Mouse (Mus musculus) urinary bladder, postnatal 25 days (tissue): ENCODE results near the gene Coq9.
A peak's percentile ranks its signal among the peaks of the same experiment; 100 is the strongest.
"Not testable (repeated sequence)": the region's sequence is repeated elsewhere in the genome, so short reads cannot be mapped to it uniquely, and the experiment has no call there.

ENCODE experiments used
- DNase-seq: peaks from one replicate; pipeline ENCODE4 v3.0.0; 2022; ENCODE audit warnings: low spot score

The Coq9 gene

DNA sequence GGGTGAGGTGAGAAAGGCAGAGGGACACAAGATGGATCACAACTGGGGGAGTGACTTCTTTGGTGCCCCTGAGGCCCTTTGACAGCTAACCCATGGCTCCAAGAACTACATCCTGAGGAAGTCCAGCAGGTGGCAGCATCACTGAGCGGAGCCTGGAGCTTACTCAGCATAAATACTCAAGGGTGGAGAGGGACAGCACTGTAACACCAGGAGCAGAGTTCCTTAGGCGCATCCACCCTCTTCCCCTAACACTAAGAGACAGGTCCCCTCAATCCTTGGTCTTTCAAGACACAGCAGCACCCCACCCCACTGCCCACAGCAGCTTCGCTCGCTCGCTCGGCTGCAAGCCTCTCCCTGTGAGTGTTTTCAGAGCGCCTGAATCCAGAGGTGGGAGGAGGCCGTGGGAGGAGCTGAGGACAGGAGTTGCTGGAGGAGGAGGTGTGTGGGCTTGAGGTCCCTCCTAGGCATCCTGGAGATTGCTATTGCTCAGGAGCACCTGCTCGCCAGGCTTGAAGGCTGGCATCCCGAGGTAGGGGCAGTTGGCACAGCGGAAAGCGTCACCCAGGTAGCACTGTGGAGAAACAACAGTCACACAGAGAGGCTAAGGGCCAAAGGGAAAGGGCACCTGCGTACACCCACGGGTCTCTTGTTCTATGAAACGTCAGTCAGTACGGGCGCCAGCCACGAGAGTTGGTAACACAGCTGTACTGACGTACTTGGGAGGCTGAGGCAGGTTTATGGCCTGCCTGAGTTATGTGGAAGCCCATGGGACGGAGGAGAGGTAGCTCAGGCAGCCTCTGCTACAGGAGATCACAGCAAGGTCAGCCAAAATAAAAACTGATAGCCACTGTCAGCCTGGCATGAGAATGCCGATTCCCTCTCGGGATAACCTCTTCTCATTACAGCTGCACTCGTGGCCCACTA is 15.2 kb upstream of the Coq9 start:
- DNase-seq: peak; percentile 51

DNA sequence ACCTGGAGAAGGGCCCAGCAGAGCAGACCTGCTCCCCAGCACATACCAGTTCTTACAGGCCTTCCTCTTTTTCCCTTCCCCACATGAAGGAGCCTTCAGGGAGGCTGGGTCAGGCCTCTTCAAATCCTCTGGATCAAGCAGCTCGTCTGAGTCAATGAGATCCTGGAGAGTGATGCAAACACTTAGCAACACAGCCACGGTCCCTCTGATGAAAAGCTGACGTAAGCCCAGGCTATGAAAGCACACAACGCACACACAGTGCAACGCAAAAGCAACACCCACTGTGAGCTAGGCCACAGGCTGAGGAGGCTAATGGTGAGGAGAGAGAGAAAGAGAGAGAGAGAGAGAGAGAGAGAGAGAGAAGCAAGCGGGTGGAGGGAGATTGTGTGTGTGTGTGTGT is 13.0 kb upstream of the Coq9 start:
- DNase-seq: no peak

DNA sequence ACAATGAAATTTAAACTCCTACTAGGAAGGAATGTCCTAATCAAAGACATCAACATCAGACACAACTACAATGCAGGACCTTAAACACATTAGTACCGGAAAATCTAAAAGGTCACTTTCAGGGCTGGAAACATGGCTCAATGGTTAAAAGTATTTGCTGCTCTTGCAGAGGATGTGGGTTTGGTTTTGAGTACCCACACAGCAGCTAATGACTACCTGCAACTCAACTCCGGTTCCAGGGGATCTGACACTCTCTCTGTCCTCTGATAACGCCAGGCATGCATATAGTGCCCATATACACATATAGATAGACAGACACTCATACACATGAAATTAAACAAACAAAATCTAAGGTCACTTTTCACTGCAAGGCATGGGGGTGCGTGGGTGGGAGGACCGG is 11.9 kb upstream of the Coq9 start:
- no peak for DNase-seq

DNA sequence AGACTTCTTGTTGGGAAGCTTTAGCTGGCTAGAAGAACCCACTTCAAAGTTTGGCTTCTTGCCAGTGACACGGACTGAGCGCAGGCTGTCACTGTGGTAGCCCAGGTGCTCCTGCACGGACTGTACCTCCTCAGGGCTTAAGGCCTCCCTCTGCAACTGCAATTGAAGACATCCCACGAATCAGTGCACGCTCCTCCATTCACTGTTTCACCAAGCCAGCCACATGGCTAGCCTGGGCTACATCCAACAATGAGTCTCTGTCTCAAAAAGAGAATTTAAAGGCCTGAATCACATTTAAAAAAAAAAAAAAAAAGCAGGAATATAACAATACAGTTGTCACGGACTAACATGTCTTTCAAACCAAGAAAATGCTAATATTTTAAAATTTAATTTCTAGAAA is 9.8 kb upstream of the Coq9 start:
- no peak for DNase-seq

DNA sequence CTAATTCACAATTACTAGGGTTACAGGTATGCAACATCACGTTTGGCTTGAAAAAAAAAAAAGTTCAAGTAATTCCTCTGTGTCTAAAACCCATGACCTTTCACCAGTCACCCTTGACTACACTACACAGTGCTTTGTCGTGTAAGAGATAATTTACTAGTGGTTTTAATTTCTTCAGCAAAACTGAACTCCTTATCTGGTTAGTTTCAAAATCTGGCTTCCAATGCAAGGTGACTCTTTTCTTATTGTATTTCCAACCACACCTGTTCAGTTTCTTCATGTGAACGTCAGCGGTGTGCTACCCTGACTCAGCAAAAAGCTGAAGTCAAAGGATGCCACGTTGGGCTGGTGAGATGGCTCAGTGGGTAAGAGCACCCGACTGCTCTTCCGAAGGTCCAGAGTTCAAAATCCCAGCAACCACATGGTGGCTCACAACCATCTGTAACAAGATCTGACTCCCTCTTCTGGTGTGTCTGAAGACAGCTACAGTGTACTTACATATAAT is 4.2 kb upstream of the Coq9 start:
- DNase-seq: not testable (repeated sequence)

DNA sequence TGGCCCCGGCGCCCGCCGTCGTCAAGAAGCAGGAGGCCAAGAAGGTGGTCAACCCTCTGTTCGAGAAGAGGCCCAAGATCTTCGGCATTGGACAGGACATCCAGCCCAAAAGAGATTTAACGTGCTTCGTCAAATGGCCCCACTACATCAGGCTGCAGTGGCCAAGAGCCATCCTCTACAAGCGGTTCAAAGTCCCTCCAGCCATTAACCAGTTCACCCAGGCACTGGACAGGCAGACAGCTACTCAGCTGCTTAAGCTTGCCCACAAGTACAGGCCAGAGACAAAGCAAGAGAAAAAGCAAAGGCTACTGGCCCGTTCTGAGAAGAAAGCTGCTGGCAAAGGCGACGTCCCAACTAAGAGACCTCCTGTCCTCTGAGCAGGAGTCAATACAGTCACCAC is 2.4 kb upstream of the Coq9 start:
- not testable (repeated sequence) for DNase-seq

DNA sequence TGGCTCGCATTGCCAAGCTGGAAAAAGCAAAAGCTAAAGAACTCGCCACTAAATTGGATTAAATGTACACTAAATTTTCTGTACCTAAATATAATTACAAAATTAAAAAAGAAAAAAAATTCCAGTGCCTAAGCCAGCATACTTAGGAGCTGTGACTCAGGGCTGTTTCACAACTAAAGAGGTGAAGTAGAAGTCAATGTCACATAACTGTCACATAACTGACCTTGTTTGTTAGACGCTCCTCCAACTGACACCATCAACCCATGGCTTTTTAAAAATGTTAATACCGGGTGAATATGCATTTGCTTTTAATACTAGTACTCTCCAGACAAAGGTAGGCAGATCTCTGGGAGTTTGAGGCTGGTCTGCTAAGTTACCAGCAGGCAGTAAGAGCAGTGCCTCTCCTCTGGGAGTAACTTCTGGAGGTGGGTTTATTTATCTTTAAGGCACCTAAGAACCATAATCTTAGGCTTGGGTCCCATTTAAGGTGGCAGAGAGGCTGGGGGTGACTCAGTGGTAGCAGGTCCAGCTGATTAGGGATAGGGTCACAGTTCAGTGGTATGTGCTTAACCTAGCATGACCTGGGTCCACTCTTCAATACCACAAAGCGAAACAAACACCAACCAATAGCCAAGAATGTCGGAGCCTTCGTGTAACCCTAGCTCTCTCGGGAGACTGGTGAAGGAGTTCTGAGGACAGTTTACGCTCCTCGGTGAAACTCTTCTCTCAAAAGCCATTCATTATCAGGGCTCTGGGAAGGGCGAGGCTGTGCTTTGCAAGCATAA is 1.5 kb upstream of the Coq9 start:
- no peak for DNase-seq

DNA sequence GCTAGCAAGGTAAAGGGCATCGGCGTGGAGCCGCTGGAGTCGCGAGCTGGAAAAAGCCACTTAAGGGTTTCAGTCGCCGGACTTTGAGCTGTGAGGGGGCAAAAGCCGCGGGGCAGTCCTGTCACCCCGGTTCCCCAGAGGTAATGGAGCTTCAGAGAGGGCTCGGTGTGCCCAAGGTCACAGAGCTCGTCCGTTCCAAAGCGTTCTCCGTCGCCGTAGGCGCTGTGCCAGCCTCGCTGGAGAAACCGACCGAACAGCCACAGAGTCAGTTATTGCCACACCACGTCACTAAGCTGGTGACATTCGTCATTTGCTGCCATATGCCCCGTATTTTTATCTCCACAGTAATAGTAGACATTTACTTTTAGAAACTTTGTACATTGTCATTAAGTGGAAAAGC is 479 bp downstream of the Coq9 start:
- DNase-seq: peak; percentile 58

DNA sequence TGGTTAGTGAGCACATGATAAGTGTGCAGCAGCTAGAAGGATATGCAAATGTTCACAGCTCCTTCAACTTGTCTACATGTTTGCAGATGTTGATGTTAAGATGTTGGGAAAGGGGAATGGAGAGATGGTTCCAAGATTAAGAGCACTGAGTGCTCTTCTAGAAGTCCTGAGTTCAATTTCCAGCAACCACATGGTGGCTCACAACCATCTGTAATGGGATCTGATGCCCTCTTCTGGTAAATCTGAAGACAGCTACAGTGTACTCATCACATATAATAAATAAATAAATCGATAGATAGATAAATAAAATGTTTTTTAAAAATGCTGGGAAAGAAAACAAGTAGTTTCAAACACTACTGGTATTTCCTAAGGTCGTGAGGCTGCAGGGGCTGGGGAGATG is 3.1 kb downstream of the Coq9 start:
- no peak for DNase-seq

DNA sequence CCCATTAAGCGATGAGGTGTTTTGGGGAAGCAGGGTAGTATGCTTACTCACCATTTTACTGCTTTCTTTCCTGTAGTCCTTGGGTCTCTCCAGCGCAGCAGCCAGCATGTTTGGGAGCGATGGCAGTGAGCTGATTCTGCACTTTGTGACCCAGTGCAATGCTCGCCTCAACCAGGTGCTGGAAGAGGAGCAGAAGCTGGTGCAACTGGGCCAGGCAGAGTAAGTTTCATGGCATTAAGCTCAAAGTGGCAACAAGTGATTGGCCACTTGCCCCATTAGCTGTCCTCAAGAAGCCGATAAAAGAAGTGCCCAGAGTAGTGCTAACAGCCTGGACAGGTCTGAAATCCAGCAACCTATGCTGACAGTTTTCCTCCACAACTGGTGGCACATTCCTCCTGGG is 11.9 kb downstream of the Coq9 start:
- DNase-seq: no peak

DNA sequence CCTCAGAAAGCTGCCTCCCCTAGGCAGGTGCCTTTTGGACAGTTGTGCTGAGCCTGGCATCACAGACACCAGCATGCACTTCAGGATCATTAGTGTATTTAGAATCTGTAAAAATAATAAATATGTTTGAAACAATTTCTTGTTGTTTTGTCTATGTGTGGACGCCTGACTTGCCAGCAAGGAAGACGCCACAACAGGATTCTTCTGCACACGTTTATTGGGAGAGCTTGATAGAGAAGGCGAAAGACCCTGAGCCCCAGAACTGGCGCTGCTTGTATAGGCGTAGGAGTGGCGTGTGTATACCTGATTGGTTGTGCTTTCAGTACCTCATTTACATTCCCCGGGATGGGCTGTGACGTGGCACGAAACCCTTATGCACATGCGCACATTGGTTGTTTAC is 16.6 kb downstream of the Coq9 start:
- not testable (repeated sequence) for DNase-seq

DNA sequence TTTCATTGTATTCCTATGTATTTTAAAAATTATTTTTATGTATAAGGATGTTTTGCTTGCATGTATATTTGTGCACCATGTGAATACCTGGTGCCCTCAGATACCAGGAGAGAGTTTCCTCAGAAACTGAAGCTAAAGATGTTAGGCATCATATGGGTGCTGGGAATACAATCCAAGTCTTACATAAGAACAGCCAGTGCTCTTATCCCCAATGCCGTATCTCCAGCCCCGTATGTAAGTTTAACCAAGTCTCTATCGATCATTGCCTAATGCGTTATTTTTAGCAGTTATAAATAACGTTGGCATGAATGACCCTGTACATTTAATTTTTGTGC is 18.9 kb downstream of the Coq9 start:
- no peak for DNase-seq

DNA sequence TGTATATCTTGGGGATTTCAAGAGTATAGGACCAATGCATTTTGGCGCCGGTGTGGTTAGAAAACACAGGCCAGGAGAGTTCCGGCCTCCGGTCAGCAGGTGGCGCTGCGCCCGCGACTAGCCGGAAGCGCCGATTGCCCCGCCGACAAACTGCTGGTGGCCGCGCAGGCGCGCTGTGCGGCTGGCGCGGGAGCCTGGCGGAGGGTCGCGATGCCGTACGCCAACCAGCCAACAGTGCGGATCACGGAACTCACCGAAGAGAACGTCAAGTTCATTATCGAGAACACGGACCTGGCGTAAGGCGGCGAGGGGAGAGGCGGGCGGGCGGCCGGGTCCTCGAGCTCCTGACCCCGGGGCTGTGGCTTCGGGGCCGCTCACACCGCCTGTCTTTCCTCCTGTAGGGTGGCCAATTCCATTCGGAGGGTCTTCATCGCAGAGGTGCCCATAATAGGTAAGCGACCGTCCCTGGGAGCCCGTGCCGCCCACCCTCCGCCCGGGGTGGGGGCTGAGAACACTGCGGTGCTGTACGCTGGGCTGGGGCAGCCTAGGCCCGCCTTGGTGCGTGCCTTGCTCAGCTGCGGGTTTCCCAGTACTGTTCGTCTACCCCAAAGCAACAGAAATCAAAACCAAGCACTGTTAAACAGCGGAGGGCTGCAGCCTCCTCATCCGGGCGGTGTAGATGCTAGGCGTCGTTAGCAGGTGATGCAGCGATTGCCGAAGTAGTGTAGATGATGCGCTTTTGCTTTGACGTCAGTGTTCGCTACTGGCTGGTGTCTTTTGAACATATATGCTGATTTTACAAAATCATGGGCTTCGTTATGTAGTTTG is 19.4 kb downstream of the Coq9 start, which contains the start of gene Polr2c:
Polr2c (plus strand) TSS at position 105 of the 828 bp plus-strand sequence.
- DNase-seq: peak; percentile 95

DNA sequence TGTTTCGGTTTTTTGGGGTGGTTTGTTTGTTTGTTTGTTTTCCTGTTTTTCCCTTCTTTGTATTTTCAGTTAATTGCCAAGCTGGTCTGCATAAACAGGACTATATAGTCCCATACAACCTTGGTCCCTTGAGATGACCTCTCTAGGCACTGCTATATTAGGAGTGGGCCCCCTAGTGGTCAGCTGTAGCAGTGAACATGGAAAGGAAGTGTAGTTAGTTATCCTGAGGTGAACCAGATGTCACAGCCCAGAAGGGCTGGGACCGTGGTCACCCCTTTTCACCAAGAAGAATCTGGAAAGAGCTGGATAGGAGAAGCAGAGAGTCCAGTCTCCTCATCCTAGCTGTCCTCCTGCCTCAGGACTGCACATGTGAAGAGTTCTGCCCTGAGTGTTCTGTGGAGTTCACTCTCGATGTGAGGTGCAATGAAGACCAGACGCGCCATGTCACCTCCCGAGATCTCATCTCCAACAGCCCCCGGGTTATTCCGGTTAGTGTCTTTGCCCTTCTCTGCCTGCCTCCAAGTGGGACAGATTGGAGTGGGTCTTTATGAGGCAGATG is 23.3 kb downstream of the Coq9 start:
- peak; percentile 64 for DNase-seq

DNA sequence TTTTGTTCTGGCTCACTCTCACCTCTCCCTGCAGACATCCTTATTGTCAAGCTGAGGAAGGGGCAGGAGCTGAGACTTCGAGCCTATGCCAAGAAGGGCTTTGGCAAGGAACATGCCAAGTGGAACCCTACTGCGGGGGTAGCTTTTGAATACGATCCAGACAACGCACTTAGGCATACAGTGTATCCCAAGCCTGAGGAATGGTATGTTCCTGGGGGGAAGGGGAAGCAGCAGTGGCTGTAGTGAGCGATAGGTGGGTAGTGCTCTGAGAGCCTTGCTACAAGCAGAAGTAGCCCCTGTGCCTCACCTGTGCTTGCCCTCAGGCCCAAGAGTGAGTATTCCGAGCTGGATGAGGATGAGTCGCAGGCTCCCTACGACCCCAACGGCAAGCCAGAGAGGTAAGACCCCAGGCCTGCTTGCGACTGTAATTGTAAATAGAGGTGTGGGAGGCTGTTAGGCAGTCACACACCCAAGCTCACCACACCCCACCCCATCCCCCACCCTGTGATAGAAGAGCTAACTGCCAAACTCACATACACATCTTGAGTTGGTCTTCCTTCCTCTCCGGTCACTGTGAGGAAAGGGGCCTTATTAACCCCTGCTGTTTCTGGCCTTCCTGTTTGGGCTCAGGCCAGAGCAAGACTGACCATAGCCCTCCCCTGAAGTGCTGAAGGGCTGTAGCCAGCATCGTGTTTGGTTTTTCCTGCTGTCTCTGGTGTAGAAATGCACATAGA is 24.5 kb downstream of the Coq9 start:
- no peak for DNase-seq

DNA sequence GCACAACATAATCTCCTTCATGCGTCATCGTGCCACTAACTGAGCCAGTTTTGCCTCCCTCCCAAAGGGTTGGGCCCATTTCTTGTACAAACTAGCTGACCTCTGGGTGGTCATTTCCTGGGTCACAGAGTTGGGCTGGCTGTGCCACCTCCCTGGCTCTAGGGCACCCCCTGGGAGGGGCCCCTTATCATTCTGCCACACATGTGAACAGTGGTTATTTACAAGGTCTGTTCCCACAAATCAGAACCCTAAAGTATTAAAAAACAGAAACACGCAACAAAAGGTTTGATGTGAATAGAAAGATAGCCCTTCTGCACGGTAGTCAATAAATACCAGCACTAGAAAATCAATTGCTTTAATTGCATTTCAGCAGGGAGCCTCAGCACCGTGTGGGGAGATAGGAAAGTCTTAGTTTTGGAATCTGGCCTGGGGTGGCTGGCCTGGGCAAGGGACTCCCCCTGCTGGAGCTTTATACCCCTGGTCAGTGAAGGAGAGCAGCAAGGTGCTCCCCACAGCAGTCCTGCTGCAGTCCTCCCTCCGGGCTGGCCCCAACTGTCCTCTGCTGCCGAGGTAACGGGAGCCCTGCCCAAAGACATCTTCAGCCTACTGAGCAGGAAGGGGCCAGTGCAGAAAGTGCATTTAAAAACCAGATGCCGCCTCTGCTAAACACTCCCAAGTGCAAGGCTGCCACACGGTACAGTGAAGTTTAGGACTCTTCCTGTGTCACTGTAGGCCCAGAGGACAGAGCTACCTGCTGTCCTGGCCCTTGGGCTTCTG is 26.0 kb downstream of the Coq9 start:
- DNase-seq: no peak

DNA sequence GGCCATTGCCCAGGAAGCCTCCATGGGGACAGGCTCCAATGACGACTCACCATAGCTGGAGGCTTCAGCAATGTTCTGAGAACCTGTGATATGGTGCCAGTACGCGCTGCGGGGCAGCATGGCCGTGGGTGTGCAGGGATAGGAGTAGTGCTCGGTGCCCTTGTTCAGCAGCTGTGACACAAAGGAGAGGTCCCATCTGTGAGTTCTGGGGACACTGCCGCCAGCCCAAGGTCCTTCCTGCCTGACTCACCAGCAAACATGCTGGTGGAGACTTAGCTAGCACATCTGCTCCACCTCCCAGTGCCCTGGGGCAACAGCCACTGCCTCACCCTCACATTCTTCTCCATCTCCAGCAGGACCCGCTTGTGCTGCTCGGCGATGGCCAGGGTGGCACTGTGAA is 27.2 kb downstream of the Coq9 start:
- DNase-seq: no peak

DNA sequence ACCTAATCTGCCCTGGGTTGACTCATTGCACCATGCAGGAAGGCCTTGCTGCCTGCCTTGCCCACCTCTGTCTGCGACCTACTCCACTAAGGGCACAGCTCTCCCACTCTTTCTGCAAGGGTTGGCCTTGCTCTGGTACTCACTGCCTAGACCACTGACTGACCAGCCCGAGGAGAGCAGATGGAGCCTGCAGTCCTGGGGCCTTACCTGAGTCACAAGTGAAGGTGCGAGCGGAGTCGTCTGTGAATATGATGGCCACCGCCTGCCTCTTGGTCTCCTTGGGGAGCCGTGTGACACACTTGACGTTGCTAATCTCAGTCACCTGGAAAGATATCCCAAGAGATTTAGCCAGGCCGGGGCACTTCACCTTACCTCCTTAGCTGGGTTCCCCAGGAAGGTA is 28.8 kb downstream of the Coq9 start:
- no peak for DNase-seq

DNA sequence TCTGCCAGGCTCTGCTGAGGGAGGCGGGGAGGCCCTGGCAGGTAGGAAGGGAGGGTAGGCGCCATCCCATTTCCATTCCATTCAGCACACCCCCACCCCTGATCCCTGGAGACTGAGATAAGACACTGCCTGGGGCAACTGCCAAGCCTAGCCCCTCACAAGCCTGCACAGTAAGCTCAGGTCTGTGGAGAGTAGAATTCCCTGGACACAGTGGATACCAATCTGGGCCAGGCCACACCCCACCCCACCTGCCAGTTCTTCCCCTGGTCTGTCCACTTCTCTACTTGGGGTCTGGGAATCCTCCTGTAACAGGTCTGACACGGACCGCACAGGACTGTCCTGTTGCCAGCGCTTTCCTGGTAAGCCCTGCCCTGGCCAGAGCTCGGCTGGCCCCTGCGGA is 31.0 kb downstream of the Coq9 start:
- no peak for DNase-seq

DNA sequence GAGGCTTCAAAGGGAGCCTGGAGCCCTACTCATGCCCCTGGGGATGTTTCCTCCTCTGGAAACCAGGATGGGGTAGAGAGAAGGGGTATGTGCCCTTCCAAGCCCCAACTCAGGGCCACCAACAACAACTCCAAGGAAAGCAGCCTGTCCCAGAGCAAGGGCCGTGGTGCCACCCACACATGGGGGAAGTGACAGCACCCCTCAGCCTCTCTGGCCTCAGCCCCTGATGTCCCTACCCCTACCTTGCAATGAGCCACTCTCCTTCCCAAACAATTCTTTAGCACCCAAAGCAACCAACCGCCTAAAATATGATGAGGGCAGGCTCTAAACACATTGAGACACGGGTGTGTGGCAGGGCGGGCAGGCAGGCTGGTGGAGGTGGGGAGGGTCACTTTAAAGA is 31.9 kb downstream of the Coq9 start:
- DNase-seq: no peak
